Mouse (Mus musculus) stomach, embryonic 16.5 days (tissue): ENCODE data around the gene Ankrd55. TPM values are rescaled to one million over a fixed set of nuclear protein-coding genes. Genes with fewer than 3 reads are reported as not detected.

ENCODE experiments used
- ATAC-seq: fragments of 200-750 bp; cut with Nextera tagmentation; 2 replicates; pipeline ENCODE4 v1.8.0; 2017; ENCODE audit warnings: moderate number of reproducible peaks, moderate TSS enrichment; ENCODE audit not compliant: insufficient read depth, low FRiP score
- H3K27ac ChIP-seq: fragments of 300-500 bp; sonication (generic); 2 replicates; pipeline ENCODE4 v1.5.1; 2014; ENCODE audit warnings: low read length
- H3K27me3 ChIP-seq: fragments of 300-500 bp; sonication (generic); 2 replicates; pipeline ENCODE4 v1.6.1; 2014; ENCODE audit warnings: low read length, control low read depth, mixed read lengths; ENCODE audit not compliant: control insufficient read depth, insufficient read depth
- H3K36me3 ChIP-seq: fragments of 300-500 bp; sonication (generic); 2 replicates; pipeline ENCODE4 v1.6.1; 2014; ENCODE audit warnings: low read length; ENCODE audit not compliant: control insufficient read depth, insufficient read depth
- H3K4me1 ChIP-seq: fragments of 300-500 bp; sonication (generic); 2 replicates; pipeline ENCODE4 v1.6.1; 2014; ENCODE audit warnings: low read length, control low read depth, mixed read lengths; ENCODE audit not compliant: control insufficient read depth, insufficient read depth
- H3K4me2 ChIP-seq: fragments of 300-500 bp; sonication (generic); 2 replicates; pipeline ENCODE4 v1.6.1; 2014; ENCODE audit warnings: low read depth, low read length, mixed read lengths
- H3K4me3 ChIP-seq: fragments of 300-500 bp; sonication (generic); replicated peaks from 2 replicates; pipeline ENCODE4 v1.5.1; 2014; ENCODE audit warnings: mild to moderate bottlenecking, low read length
- H3K9ac ChIP-seq: fragments of 300-500 bp; sonication (generic); 2 replicates; pipeline ENCODE4 v1.6.1; 2014; ENCODE audit warnings: low read length
- H3K9me3 ChIP-seq: fragments of 300-500 bp; sonication (generic); replicated peaks from 2 replicates; pipeline ENCODE4 v1.6.1; 2016; ENCODE audit warnings: low read length, control low read depth; ENCODE audit not compliant: control insufficient read depth
- WGBS: fragments of 180-500 bp; shearing (Covaris S2); extraction: QIAGEN DNeasy Blood & Tissue Kit; methylation state at CpG from one replicate; pipeline ENCODE4 v1.1.7; 2014; 5-methylcytosine and 5-hydroxymethylcytosine counted together
- polyA plus RNA-seq: library from polyadenylated mRNA; unstranded; fragments of >200 nt; fragmentation: Nextera tagmentation; extraction: Ambion mirVana; gene quantifications from 2 replicates; pipeline ENCODE4 v1.2.1, GENCODE M21; 2015

Ankrd55 gene
- polyA plus RNA-seq, 1 experiment from 2014 or later = 0.39 TPM

DNA sequence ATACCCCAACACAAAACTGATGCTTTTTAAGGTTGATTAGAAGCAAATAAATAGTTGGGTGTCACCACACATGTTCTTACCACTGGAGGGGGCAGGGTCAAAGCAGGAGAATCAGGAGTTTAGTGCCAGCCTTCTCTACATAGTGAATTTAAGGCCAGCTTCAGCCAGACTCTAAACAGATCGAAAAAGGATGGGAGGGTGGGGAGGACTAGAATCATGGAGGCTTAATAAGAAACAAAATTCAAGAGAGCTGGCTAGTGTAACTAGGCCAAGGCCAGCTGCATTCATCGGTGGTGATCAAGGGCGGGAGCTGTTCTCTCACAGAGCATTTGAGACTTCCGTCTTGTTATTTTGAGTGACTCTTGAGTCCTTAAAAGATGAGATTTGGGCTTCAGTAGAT, 83.5 kb downstream of the Ankrd55 start:
- Histone ChIP-seq H3K4me1 (peaks cover 4% of the 10 kb centered on the region), H3K27me3 (no peaks in the 10 kb centered on the region), H3K36me3 (no peaks in the 10 kb centered on the region), H3K4me3 (no peak overlapping the region), H3K27ac (no peak overlapping the region), H3K9me3 (no peaks in the 10 kb centered on the region), H3K4me2 (no peak overlapping the region), H3K9ac (no peak overlapping the region)
- ATAC-seq = no peak
- 92% methylated on average over 4 of the region's 4 CpGs for WGBS

DNA sequence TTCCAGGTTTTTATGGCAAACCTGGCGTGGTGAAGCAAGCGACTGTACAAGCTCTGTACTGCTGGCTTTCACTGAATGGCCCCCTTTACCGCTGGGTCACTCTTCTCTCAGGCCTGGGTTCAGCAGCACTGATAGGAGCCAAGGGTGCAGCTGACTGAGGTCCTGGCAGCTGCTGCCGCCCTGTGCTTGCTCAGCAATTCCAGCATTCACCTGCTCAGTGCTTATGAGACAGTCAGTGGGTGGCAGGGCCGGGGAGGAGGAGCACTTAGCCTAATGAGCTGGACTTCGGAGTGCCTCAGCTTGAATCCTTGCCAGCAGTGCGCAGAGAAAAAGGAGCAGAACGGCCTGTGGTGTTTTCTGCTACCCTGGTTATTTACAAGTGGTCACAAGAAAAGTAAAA, 87.5 kb downstream of the Ankrd55 start:
- Histone ChIP-seq H3K4me1 (peaks cover 4% of the 10 kb centered on the region), H3K4me3 (no peak overlapping the region), H3K36me3 (no peaks in the 10 kb centered on the region), H3K9me3 (no peaks in the 10 kb centered on the region), H3K9ac (no peak overlapping the region), H3K27ac (no peak overlapping the region), H3K4me2 (no peak overlapping the region), H3K27me3 (no peaks in the 10 kb centered on the region)
- peak; percentile 83; the same call in 1 of the 2 replicates for ATAC-seq
- WGBS = 35% methylated on average over 8 of the region's 8 CpGs

GRCm38 (mm10) chr13:112378782-112379305, 90.6 kb downstream of the Ankrd55 start:
- H3K27me3 ChIP-seq = no peaks in the 10 kb centered on the region
- no peaks in the 10 kb centered on the region for H3K9me3 ChIP-seq
- no peak overlapping the region for H3K4me3 ChIP-seq
- peaks cover 16% of the 10 kb centered on the region for H3K4me1 ChIP-seq
- no peak overlapping the region for H3K9ac ChIP-seq
- H3K27ac ChIP-seq = no peak overlapping the region
- ATAC-seq = no peak
- no peaks in the 10 kb centered on the region for H3K36me3 ChIP-seq
- no peak overlapping the region for H3K4me2 ChIP-seq
- WGBS = 76% methylated on average over 9 of the region's 9 CpGs

- H3K9me3 ChIP-seq = no peaks in the 10 kb centered on the region
- WGBS = 55% methylated on average over 2 of the region's 2 CpGs
- no peaks in the 10 kb centered on the region for H3K36me3 ChIP-seq
- ATAC-seq = no peak
- peaks cover 14% of the 10 kb centered on the region for H3K4me1 ChIP-seq
- H3K27me3 ChIP-seq = no peaks in the 10 kb centered on the region
- no peak overlapping the region for H3K4me2 ChIP-seq
- no peak overlapping the region for H3K27ac ChIP-seq
- no peak overlapping the region for H3K4me3 ChIP-seq
- no peak overlapping the region for H3K9ac ChIP-seq
Measured at GRCm38 (mm10) chr13:112381476-112381875, 93.2 kb downstream of the Ankrd55 start.

- no peaks in the 10 kb centered on the region for H3K27me3 ChIP-seq
- no peak overlapping the region for H3K9ac ChIP-seq
- H3K4me1 ChIP-seq = peaks cover 14% of the 10 kb centered on the region
- peak; percentile 29; the same call in 1 of the 2 replicates for ATAC-seq
- H3K4me2 ChIP-seq = no peak overlapping the region
- WGBS = 42% methylated on average over 4 of the region's 4 CpGs
- no peak overlapping the region for H3K4me3 ChIP-seq
- H3K9me3 ChIP-seq = no peaks in the 10 kb centered on the region
- H3K27ac ChIP-seq = peak overlapping the region; percentile 82
- no peaks in the 10 kb centered on the region for H3K36me3 ChIP-seq
Measured at GRCm38 (mm10) chr13:112382457-112382856, 94.2 kb downstream of the Ankrd55 start.

GRCm38 (mm10) chr13:112382956-112383355, 94.7 kb downstream of the Ankrd55 start:
- ATAC-seq = peak; percentile 87
- H3K9me3 ChIP-seq = no peaks in the 10 kb centered on the region
- H3K27me3 ChIP-seq = no peaks in the 10 kb centered on the region
- no peak overlapping the region for H3K4me3 ChIP-seq
- peaks cover 14% of the 10 kb centered on the region for H3K4me1 ChIP-seq
- H3K9ac ChIP-seq = no peak overlapping the region
- no peak overlapping the region for H3K4me2 ChIP-seq
- no peaks in the 10 kb centered on the region for H3K36me3 ChIP-seq
- WGBS = 40% methylated on average over 3 of the region's 3 CpGs
- H3K27ac ChIP-seq = peak overlapping the region; percentile 82

DNA sequence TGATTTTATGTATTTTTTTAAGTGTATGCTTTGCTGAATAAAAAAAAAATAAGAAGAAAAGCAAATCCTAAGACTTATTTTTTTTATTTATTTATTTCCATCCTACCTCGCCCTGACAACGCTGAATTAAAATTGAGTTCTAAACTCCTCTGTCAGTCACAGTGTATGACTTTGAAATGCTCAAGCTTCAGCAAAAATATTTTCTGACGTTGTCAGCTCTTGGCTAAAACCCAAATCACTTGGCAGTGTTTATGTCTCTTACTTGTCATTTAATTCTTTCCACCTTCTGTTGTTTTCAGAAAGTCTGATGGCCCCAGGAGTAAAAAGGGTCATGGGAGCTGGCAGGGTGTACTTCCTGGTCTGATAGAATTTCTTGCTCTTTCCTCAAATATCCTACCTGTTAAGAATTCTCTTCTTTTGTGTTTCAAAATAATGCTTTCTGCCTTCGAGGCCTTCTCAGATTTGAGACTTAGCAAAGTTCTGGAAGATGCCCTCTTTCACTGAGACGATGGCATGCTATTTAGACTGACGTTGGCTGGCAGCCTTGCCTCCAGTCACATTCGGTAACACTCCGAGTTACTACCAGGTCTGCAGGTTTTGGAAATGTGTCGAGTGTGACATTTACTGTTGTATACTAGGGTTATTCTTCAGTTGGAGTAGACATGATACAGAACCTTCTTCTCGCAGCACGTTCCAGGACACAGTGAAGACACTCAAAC, 95.8 kb downstream of the Ankrd55 start:
- Histone ChIP-seq H3K27me3 (no peaks in the 10 kb centered on the region), H3K4me2 (no peak overlapping the region), H3K36me3 (no peaks in the 10 kb centered on the region), H3K4me3 (no peak overlapping the region), H3K9ac (no peak overlapping the region), H3K4me1 (peaks cover 14% of the 10 kb centered on the region), H3K27ac (0 out of 2 replicates have a peak overlapping the region, but pooled peaks have one; percentile 33), H3K9me3 (no peaks in the 10 kb centered on the region)
- ATAC-seq = no peak
- WGBS = 67% methylated on average over 11 of the region's 11 CpGs

GRCm38 (mm10) chr13:112385040-112385439, 96.8 kb downstream of the Ankrd55 start:
- Histone ChIP-seq H3K27ac (no peak overlapping the region), H3K4me1 (peaks cover 14% of the 10 kb centered on the region), H3K4me3 (no peak overlapping the region), H3K27me3 (no peaks in the 10 kb centered on the region), H3K36me3 (no peaks in the 10 kb centered on the region), H3K9ac (no peak overlapping the region), H3K4me2 (no peak overlapping the region), H3K9me3 (no peaks in the 10 kb centered on the region)
- no peak for ATAC-seq
- WGBS = 73% methylated on average over 9 of the region's 9 CpGs

DNA sequence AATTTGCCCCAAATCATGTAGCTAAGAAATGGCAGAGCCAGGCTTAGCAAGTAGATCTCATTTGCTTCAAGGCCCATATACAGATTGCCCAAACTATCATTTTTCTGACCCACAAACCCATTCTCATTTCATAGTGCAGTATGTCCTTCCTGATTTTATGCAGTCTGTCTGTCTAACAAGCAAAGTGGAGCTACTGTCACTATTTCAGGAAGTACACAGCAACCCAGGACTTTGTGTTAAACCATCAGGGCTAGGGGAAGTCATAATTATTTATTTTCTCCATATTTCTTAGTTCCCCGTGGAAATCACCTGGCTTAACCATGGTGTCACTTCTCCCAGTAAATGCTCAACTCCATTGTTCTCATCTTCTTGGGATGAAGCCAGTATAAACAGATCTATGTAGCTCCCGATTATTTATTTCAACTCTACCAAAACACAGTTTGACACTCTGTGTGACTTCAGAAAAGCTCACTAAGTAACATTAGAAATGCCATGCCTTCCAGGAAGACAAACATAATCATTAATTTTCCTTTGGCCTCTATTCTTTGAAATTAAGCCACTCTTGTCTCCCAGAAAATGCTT, 98.3 kb downstream of the Ankrd55 start:
- Histone ChIP-seq H3K4me3 (no peak overlapping the region), H3K27me3 (no peaks in the 10 kb centered on the region), H3K27ac (no peak overlapping the region), H3K36me3 (no peaks in the 10 kb centered on the region), H3K9ac (no peak overlapping the region), H3K9me3 (no peaks in the 10 kb centered on the region), H3K4me1 (peaks cover 14% of the 10 kb centered on the region), H3K4me2 (no peak overlapping the region)
- ATAC-seq = no peak
- 41% methylated on average over 2 of the region's 2 CpGs for WGBS
